Mouse (Mus musculus) right cerebral cortex, postnatal 4 days (tissue): ENCODE results near the gene Trmt11.
"Not testable (repeated sequence)": the region's sequence is repeated elsewhere in the genome, so short reads cannot be mapped to it uniquely, and the experiment has no call there.

Experiments used
- DNase-seq: peaks from one replicate; pipeline ENCODE4 v3.0.0-alpha.2; 2022

The Trmt11 gene

DNA sequence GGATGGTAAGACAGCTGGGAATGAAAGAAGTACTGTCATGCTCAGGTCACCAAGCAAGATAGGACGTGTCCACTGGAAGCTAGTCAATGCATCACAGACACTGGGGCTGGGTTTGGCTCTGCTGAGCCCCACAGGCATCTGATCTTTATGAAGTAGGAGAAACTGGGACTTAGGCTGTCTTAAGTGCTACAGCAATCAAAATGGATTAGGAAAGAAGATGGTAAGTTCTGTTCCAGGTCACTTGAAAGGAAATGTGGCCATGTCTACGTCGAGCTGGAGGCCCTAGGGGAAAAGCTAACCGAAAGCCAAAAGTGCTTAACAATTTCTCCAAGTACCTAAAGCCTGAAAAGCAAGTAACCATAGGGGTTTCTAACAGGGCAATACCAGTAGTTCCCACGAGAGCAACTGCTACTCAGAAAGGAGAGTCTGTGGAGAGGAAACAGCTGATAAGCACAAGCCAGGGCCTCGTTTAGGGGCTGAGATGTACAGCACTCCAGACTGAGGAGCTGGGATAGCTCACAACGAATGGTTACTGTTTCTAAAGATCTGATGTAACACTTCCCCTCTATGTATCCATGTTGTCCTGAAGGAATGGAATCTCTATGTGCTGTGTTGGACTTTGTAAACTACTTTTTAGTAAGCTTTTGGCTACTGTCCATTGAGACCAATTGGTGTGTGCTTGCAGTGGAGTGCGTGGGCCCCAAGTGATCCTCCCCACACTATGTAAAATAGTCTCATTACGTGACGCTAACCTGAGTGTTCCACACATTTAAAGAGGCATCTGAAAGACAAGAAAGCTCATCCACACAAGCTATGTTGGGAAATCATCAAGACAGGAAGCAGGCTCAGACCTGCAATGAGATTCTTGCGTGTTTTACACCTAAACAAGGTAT lies 44.6 kb downstream of the Trmt11 start:
- DNase-seq = no peak

DNA sequence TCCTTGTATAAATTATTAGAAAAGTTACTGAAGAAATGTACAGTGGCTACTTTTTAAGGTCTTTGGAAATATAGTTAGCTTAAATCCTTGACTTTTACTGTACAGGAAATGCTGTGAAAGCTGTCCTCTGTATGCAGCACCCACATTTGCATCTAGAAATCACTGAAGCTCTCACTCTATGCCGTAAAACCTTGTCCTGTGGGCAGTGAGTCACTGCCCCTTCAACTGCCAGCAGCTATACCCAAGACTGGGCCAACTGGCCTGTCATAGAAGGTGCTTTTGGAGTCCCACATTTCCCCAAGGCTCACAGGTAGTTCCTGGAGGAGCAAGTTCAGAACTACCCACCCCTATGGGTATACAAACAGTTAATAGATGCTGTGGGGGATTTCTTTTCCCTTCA lies 48.2 kb downstream of the Trmt11 start:
- no peak for DNase-seq

DNA sequence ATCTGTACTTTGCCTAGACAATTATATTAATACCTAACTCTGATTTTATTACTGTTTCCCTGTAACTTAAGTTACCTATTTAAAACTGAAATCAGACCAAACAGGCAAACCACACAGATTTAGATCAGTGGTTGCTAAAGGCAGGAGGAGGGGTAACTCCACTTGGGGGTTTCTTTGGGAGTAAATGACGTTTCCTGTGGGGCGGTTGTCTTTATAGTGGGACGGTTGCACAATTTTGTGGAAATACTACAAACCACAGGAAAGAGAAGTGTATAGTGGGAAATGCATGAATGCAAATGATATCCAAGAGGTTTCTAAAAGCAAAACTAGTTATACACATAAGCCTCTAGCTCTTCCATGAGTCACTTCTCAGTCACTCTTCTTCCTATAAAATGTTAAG lies 50.6 kb downstream of the Trmt11 start:
- no peak for DNase-seq

DNA sequence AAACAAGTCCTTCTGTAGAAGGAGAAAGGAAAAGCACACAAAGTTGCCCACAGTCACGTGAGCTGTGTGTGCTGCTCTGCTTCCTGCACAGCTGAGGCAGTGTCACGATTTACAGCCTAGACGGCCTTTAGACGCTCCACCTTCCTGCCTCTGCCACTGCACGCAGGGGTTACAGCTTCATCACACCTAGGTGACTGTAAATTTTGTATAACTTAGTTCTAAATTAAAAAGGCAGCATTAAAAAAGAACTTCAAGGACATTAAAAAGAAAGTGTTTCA lies 62.1 kb downstream of the Trmt11 start:
- no peak for DNase-seq

DNA sequence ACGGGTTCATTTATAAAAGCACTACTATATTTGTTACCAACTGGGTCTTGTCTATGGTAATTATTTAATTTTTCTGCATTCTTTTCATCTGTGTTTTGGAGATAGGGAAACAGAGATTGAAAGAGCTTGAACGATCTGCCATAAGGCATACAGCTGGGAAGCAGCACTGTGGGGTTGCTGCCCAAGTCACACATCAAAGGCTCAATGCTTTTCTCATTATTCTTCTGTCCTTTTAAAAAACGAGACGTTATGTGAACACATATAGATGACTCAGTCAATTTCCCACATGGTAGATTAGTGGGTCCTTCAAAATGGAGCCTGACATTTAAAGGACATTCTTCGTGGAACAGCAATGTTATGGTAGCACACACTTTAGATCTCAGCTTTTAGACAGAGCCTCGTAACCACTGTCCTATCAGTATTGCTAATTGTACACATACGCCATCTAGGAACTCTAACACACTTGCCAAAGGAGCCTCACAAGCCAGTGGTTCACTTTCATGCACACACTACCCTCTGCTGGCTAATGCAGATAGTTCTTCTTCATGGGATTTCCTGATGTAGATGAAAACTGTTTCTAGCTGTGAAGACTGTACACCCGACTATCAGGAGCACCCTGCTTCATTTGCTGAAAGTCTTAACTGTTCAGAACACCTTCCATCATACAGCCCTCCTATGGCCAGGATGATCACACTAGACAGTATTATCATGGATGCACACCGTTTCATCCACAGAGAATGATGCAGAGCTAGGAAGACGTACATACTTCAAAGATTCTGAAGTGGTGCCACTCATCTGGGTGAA lies 62.6 kb downstream of the Trmt11 start:
- DNase-seq = no peak

DNA sequence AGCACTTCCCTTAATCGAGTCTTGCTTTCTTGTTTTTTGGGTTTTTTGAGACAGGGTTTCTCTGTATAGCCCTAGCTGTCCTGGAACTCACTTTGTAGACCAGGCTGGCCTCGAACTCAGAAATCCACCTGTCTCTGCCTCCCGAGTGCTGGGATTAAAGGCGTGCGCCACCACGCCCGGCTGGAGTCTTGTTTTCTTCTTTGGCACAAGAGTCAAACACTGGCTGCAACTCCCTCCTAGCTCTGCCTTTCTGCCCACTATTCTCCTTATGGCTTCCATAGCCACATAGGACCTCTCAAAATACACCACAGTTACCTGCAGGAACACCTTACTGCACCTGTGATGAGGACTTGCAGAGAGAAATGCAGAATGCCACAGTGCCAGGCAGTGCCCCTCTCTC lies 64.6 kb downstream of the Trmt11 start:
- not testable (repeated sequence) for DNase-seq

DNA sequence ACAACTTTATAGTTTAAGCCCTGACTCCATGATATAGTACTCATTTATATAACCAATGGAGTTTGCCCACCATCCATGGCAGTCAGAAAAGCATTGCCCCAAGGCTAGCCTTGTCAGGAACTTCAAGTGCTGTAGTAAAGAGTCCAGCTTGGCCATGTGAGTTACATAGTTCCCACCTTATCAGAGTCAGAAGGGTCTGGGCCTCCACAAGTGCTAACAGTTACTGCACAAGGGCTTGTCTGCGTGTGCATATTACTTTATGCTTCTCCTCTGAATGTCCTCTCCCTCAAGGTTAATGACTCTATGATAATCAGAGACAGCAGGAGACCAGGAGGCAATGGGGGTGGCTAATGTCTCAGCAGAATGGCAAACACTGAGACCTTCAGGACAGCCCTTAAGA lies 73.4 kb downstream of the Trmt11 start:
- no peak for DNase-seq

DNA sequence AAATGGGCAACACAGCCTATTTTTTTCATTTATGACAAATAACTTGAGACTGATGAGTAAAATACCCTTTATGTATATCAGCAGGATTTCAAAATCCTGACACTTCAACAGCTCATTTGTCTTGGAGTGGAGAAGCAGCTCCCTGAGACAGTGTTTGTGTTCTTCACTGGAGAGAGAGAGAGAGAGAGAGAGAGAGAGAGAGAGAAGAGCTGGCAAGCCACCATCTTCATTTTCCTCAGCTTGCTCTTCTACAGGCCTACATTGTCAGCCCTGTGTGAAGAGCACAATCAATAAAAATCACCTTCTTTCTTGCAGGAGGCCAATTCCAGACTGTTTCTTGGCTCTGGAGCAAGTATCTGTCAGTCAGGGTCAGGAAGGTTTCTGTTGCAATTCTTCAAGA lies 78.8 kb downstream of the Trmt11 start:
- DNase-seq = no peak

DNA sequence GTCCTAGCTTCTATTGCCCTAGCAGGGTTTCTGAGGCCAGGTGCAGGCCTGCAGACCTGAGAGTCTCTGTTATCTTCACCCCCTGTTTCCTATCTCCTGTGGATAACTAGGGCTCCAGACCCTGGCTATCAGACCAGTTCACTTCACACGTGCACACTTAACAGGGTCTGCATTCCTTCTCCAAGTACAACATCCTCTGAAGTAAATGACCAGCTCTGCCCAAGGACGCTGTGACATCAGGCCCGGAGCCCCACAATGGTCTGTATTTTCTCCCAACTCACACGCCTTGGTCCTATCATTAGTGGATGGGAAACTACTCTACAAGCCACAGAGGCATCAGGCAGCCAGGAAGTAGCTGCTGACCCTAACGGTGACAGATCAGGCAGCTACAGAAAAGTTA lies 81.4 kb downstream of the Trmt11 start:
- no peak for DNase-seq

DNA sequence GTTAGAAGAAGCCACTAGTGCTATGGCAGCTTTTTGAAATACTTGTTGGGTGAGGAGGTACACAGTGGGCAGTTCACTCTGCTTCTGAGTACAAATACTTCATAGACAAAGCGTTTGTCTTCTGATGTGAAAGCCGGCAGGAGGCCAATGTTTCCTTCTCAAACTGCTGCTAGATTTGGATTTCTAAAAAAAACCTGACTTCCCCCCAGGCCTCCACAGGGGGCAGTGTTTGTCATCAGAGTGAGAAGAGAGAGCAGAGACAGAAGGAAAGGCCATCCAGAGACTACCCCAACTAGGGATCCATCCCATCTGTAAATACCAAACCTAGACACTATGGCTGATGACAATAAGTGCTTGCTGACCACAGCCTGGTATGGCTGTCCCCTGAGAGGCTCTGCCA lies 83.3 kb downstream of the Trmt11 start:
- DNase-seq = no peak

DNA sequence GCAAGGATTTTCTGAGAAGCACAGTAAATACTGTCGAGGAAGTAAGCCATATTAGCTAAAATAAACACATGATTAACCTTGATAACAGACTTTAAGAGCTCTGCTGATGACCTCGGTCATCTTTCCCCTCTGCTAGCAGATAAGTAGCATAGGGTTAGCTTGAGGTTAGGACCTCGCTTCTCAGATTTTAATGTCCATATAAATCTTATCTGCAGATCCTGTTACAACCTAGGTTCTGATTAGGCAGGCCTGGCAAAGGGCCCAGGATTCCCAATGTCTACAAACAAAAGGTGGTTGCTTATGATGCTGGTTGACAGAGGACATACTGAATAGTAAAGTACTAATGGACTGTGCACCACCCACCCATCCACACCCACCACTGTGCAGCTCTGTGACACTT lies 83.8 kb downstream of the Trmt11 start:
- DNase-seq = no peak

DNA sequence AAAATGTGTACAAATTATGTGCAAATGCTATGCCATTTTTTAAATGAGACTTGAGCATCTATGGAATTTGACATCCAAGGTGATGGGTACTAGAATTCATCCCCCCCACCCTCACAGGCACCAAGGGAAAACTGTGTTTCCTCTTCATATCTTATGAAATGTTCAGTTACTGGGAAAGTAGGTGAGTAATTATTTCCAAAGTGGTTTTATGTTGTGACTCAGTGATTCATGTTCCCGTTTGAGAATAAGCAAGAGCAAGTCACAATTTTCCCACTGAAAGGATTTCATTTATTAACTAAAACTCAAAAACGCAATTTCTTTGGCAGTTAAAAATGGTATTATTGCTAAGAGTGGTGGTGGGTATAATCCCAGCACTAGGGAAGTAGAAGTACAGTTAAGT lies 95.8 kb downstream of the Trmt11 start:
- no peak for DNase-seq

DNA sequence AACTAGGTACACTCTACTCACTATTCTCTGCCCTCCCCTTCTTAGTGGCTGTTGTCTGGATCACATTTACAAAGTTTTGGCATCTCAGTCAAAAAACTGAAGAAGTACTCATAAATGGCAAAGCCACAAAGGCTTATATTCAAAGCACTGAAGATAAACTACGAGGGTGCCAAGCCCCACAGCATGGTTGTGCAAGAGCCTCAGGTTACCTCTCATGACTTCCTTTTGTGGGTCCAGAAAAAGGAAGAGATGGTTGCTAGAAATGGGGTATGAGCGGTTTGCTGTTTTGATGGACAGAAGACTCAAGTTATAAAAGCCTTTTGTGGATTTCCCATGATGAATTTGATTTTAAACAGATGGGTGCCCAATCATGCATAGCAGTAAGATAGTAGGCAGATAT lies 97.4 kb downstream of the Trmt11 start:
- no peak for DNase-seq

DNA sequence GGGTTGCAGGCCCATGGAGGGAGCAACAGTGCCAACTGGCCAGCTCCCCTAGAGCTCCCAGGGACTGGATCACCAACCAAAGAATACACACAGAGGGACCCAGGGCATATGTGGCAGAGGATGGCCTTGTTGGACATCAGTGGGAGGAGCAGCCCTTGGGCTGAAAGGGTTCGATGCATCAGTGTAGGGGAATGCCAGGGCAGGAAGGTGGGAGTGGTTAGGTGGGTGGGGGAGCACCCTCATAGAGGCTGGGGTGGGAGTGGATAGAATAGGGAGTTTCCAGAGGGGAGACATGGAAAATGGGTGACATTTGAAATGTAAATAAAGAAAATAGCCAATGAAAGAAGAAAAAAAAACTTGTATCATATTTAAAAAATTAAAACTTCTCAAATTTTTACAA lies 97.8 kb downstream of the Trmt11 start:
- DNase-seq = no peak

DNA sequence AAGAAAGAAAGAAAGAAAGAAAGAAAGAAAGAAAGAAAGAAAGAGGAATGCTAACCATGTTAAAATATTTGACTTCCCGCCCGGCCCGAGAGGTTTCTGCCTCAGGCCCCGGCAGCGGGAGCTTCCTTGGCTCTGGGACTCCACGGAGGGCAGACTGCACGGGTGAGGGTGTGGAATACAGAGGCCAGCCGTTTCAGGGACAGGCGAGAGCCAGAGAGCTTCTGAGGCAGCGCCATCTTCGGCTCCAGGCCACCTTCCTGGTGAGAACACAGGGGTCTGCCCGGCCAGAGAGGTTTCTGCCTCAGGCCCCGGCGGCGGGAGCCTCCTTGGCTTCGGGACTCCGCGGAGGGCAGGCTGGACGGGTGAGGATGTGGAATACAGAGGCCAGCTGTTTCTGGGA lies 102.3 kb downstream of the Trmt11 start:
- DNase-seq = not testable (repeated sequence)
